In the genomic region with DNA sequence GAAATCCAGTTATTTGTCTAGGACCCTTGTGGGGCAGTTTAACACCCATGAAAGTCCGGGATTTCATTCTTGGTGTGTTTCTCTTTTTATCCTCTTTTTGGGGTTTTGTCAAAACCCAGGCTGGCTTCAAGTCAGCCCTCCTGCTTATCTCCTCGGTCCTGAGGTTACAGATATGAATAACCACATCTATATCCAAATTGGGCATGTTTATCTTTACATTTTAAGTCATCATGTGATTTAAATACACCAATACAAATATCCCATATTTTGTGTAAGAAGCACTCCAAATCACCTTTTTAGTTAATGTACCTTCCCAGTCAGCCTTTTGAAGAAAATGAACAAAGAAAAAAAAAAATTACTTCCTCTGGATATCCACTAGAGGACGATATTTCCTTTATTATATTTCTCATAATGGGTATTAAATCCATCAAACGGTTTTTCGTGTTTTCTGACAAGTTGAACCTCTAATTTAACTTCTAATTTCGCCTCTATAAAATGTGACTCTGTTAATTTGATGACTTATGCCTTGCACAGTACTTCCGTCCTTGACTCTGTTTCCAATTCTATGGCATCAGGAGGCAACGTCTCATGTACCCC, we compare ENCODE assay signal across 8 mouse cellular contexts. TPM values are rescaled to one million over a fixed set of nuclear protein-coding genes. Genes with fewer than 3 reads are reported as not detected.
DNase-seq lines count a peak whose midpoint lies in the region; ATAC-seq and TF ChIP-seq lines count a peak whose summit lies in the region.

No protein-coding gene starts in this region.

- H3K27me3 ChIP-seq in lung, postnatal 0 days (replicated peaks; ENCODE audit: insufficient read depth, low read length) = no peaks in the 10 kb centered on the region
- peaks cover 6% of the 10 kb centered on the region for H3K27me3 ChIP-seq in embryonic facial prominence, embryonic 15.5 days
- no peaks in the 10 kb centered on the region for H3K27me3 ChIP-seq in limb, embryonic 15.5 days
- H3K27me3 ChIP-seq in stomach, embryonic 16.5 days (ENCODE audit: control insufficient read depth, insufficient read depth, low read length) = no peaks in the 10 kb centered on the region

- H3K36me3 ChIP-seq in lung, postnatal 0 days (ENCODE audit: insufficient read depth, low read length) = no peaks in the 10 kb centered on the region
- no peaks in the 10 kb centered on the region for H3K36me3 ChIP-seq in embryonic facial prominence, embryonic 15.5 days
- no peaks in the 10 kb centered on the region for H3K36me3 ChIP-seq in limb, embryonic 15.5 days
- H3K36me3 ChIP-seq in stomach, embryonic 16.5 days (ENCODE audit: control insufficient read depth, insufficient read depth, low read length) = no peaks in the 10 kb centered on the region

- H3K27ac ChIP-seq in lung, postnatal 0 days (ENCODE audit: low read length) = no peak overlapping the region
- no peak overlapping the region for H3K27ac ChIP-seq in embryonic facial prominence, embryonic 15.5 days (replicated peaks)
- H3K27ac ChIP-seq in limb, embryonic 15.5 days = no peak overlapping the region
- no peak overlapping the region for H3K27ac ChIP-seq in stomach, embryonic 16.5 days (ENCODE audit: low read length)

- WGBS in lung, postnatal 0 days = 15% methylated on average over 8 of the region's 8 CpGs
- WGBS in embryonic facial prominence, embryonic 15.5 days = 12% methylated on average over 8 of the region's 8 CpGs
- WGBS in limb, embryonic 15.5 days = 11% methylated on average over 8 of the region's 8 CpGs
- 17% methylated on average over 8 of the region's 8 CpGs for WGBS in stomach, embryonic 16.5 days

- H3K9ac ChIP-seq in lung, postnatal 0 days (replicated peaks; ENCODE audit: low read depth) = no peak overlapping the region
- H3K9ac ChIP-seq in embryonic facial prominence, embryonic 15.5 days = no peak overlapping the region
- no peak overlapping the region for H3K9ac ChIP-seq in limb, embryonic 15.5 days
- H3K9ac ChIP-seq in stomach, embryonic 16.5 days (ENCODE audit: low read length) = no peak overlapping the region

- peak overlapping the region; percentile 62; the same call in 1 of the 2 replicates for H3K4me3 ChIP-seq in lung, postnatal 0 days (ENCODE audit: low read depth, low read length)
- peak overlapping the region; percentile 79 for H3K4me3 ChIP-seq in embryonic facial prominence, embryonic 15.5 days (replicated peaks)
- H3K4me3 ChIP-seq in limb, embryonic 15.5 days = peak overlapping the region; percentile 61
- peak overlapping the region; percentile 65 for H3K4me3 ChIP-seq in stomach, embryonic 16.5 days (replicated peaks; ENCODE audit: low read length)

- H3K9me3 ChIP-seq in lung, postnatal 0 days (ENCODE audit: low read length) = no peaks in the 10 kb centered on the region
- no peaks in the 10 kb centered on the region for H3K9me3 ChIP-seq in embryonic facial prominence, embryonic 15.5 days (replicated peaks)
- no peaks in the 10 kb centered on the region for H3K9me3 ChIP-seq in limb, embryonic 15.5 days
- no peaks in the 10 kb centered on the region for H3K9me3 ChIP-seq in stomach, embryonic 16.5 days (replicated peaks; ENCODE audit: control insufficient read depth, low read length)

- peaks cover 13% of the 10 kb centered on the region for H3K4me1 ChIP-seq in lung, postnatal 0 days (ENCODE audit: insufficient read depth, low read depth, low read length)
- H3K4me1 ChIP-seq in embryonic facial prominence, embryonic 15.5 days = peaks cover 34% of the 10 kb centered on the region
- peaks cover 35% of the 10 kb centered on the region for H3K4me1 ChIP-seq in limb, embryonic 15.5 days
- H3K4me1 ChIP-seq in stomach, embryonic 16.5 days (ENCODE audit: control insufficient read depth, insufficient read depth, low read length) = peaks cover 15% of the 10 kb centered on the region

- peak; percentile 75 for TF ChIP-seq CTCF in lung, postnatal 0 days (IDR thresholded peaks at IDR 0.05)

- peak; percentile 86 for DNase-seq in lung, postnatal 0 days (ENCODE audit: low spot score)
- no peak for DNase-seq in lung, postnatal 36 days
- no peak for DNase-seq in layer of hippocampus, adult 11-12 months (ENCODE audit: low spot score)
- DNase-seq in thymus, adult 18-20 months = no peak
- no peak for DNase-seq in spleen, adult 18-20 months

- ATAC-seq in lung, postnatal 0 days = no peak
- no peak for ATAC-seq in embryonic facial prominence, embryonic 15.5 days (ENCODE audit: insufficient number of reproducible peaks, low FRiP score, low TSS enrichment, low read depth)
- ATAC-seq in limb, embryonic 15.5 days (ENCODE audit: insufficient number of reproducible peaks, low FRiP score, low TSS enrichment, low read depth) = no peak
- no peak for ATAC-seq in stomach, embryonic 16.5 days (ENCODE audit: insufficient read depth, low FRiP score)

- H3K4me2 ChIP-seq in lung, postnatal 0 days (replicated peaks; ENCODE audit: low read depth, low read length) = peak overlapping the region; percentile 97
- H3K4me2 ChIP-seq in embryonic facial prominence, embryonic 15.5 days (replicated peaks) = peak overlapping the region; percentile 96
- peak overlapping the region; percentile 89 for H3K4me2 ChIP-seq in limb, embryonic 15.5 days
- peak overlapping the region; percentile 94 for H3K4me2 ChIP-seq in stomach, embryonic 16.5 days (ENCODE audit: low read depth, low read length)

- peak; percentile 54; the same call in 1 of the 2 replicates for TF ChIP-seq EP300 in lung, postnatal 0 days (IDR thresholded peaks at IDR 0.05)

RNA-seq across cellular contexts. Expression of a gene that starts 1.6 kb away (rescaled TPM):
- polyA plus RNA-seq in lung, postnatal 0 days (2015; fragmentation: Nextera tagmentation; extraction: Ambion mirVana) = 3.6 and 4.5 TPM in 2 replicates
- 13.8 and 16.5 TPM in 2 replicates for polyA plus RNA-seq in embryonic facial prominence, embryonic 15.5 days (2015; fragmentation: Nextera tagmentation; extraction: Ambion mirVana)
- polyA plus RNA-seq in limb, embryonic 15.5 days (2015; fragmentation: Nextera tagmentation; extraction: Ambion mirVana) = 16.7 and 16.9 TPM in 2 replicates
- 4.8 and 5.3 TPM in 2 replicates for polyA plus RNA-seq in stomach, embryonic 16.5 days (2015; fragmentation: Nextera tagmentation; extraction: Ambion mirVana)
